In the genomic region with DNA sequence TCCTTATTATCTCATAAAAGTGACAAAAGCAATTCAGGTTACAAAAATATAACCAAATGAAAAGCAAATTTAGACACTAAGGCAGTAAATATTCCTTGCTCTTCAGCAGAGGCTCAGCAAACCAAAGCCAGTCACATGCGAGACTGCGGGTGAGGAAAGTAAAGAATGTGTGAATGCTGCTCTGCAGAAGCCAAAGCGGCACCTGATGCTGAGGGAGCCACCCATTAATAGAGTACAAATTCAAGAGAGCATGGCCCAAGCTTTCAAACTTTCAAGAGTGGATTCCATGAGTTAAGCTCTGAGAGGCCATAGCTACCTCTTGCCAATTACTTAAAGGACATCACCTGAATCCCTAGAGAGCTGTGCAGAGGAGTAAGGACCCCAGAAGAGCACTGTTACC, we compare ENCODE assay signal across 15 mouse cellular contexts.
"Had no signal": no experiment of that assay in that cellular context is flagged by ENCODE, and none has a peak within 500 bp of the region (broad histone marks: within the 10 kb centered on the region; RNA-seq: fewer than 3 reads in every experiment).

No protein-coding gene starts in this region.

- H3K4me1 ChIP-seq: midbrain, embryonic 12.5 days; midbrain, embryonic 15.5 days; neural tube, embryonic 12.5 days; neural tube, embryonic 15.5 days; stomach, embryonic 15.5 days had no signal

- H3K9me3 ChIP-seq: liver, embryonic 13.5 days; midbrain, embryonic 12.5 days; midbrain, embryonic 15.5 days; neural tube, embryonic 12.5 days; neural tube, embryonic 15.5 days; stomach, embryonic 15.5 days had no signal

- H3K36me3 ChIP-seq: stomach, embryonic 15.5 days had no signal

- H3K9ac ChIP-seq: liver, embryonic 13.5 days; midbrain, embryonic 12.5 days; midbrain, embryonic 15.5 days; neural tube, embryonic 12.5 days; neural tube, embryonic 15.5 days; stomach, embryonic 15.5 days had no signal

- H3K27me3 ChIP-seq: liver, embryonic 13.5 days; midbrain, embryonic 12.5 days; midbrain, embryonic 15.5 days; neural tube, embryonic 12.5 days; neural tube, embryonic 15.5 days; stomach, embryonic 15.5 days had no signal

- ATAC-seq: midbrain, embryonic 15.5 days had no signal

- DNase-seq: kidney, postnatal 25 days; layer of hippocampus, adult 9-11 months; liver, embryonic 13.5 days; retina, postnatal 1 day; right cerebral cortex, postnatal 25 days; spleen, adult 18-20 months; thymus, postnatal 25 days had no signal

- H3K4me2 ChIP-seq: liver, embryonic 13.5 days; midbrain, embryonic 12.5 days; midbrain, embryonic 15.5 days; neural tube, embryonic 12.5 days; neural tube, embryonic 15.5 days; stomach, embryonic 15.5 days had no signal

- H3K27ac ChIP-seq: kidney, postnatal 0 days; layer of hippocampus, adult 2 months; liver, embryonic 13.5 days; macrophage; midbrain, embryonic 12.5 days; midbrain, embryonic 15.5 days; neural tube, embryonic 12.5 days; neural tube, embryonic 15.5 days; stomach, embryonic 15.5 days had no signal

- H3K4me3 ChIP-seq: layer of hippocampus, adult 2 months; liver, embryonic 13.5 days; midbrain, embryonic 12.5 days; midbrain, embryonic 15.5 days; neural tube, embryonic 12.5 days; neural tube, embryonic 15.5 days; stomach, embryonic 15.5 days had no signal
